Mouse (Mus musculus) heart, postnatal 4 days (tissue): ENCODE results near the gene Thbs2. TPM values are rescaled to one million over a fixed set of nuclear protein-coding genes. Genes with fewer than 3 reads are reported as not detected.
"Not testable (repeated sequence)": the region's sequence is repeated elsewhere in the genome, so short reads cannot be mapped to it uniquely, and the experiment has no call there.

Experiments
- DNase-seq: peaks from one replicate; pipeline ENCODE4 v3.0.0; 2021
- total RNA-seq, 2 experiments: library from RNA; stranded (reverse); gene quantifications; 2 replicates each; pipeline ENCODE4 v1.2.3; 2021

Thbs2 gene
- total RNA-seq, 2 experiments from 2014 or later = 66.5 to 74.1 TPM

DNA sequence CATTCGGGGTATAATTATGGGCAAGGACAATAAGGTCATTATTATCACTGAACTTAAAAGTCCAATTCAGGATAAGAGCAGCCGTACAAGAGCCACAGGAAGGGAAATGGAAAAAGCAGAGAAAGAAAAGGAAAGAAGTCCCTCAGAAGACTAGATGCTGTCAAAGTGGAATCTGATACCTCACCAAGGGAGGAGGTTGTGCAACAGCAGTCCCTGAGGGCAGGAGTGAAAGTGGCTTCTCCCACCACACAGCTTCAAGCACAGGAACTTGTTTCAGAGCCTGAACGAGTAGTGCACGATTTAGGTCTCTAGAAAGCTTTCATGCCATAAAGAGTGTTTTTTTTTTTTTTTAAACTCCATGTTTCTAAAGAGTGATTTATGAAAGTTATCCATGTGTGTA, 65.1 kb downstream of the Thbs2 start:
- DNase-seq = no peak

DNA sequence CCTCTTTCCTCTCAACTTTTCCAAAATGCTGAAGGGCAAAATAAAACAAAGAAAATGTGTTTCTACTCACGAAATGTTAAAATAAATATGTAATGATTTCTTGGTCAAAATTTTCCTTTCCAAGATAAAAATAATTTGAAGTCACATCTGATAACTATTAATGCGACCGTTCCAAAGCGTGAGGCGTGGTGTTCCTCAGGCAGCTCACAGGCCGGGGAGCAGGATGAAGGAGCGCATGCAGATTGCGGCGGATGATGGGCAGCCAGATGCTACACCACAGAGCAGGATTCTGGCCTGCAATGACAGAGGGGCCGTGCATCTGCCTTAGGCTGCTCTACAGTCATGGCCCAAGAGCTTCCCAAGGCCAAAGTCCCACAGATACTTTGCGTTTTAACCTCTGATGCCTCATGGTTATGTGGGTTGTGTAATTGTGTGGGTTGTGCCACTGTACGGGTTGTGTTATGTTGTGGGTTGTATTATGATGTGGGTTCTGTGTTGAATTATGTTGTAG, 66.2 kb downstream of the Thbs2 start:
- no peak for DNase-seq

DNA sequence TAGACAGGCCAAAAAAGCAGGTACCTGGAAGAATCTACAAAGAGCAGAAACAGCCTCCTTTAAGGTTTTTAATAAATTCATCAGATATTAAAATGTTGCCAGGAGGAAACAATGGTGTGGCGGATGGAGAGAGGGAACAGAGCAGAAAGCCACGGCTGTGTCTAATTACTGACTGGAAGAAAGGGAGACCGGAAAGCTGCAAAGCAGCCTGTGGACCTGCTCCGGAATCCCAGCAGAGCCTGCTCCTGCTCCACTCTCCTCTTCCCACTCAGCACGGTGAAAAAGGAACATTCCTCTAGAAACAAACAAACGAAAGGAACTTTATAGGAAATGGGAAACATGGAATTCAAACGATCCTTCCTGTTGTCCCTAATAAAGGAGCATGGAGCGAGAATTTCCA, 69.6 kb downstream of the Thbs2 start:
- DNase-seq = no peak

DNA sequence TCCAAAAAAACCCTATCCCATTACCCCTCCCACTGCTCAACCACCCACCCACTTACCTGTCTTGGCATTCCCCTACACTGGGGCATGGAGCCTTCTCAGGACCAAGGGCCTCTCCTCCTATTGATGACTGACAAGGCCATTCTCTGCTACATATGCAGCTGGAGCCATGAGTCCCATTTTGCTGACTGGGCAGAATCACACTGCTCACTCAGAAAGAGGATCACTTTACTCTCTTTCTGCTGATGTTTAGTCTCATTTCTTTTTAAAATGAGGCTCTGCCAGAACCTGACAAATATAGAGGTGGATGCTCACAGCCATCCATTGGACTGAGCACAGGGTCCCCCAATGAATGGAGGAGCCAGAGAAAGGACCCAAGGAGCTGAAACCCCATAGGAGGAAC, 73.0 kb downstream of the Thbs2 start:
- not testable (repeated sequence) for DNase-seq

DNA sequence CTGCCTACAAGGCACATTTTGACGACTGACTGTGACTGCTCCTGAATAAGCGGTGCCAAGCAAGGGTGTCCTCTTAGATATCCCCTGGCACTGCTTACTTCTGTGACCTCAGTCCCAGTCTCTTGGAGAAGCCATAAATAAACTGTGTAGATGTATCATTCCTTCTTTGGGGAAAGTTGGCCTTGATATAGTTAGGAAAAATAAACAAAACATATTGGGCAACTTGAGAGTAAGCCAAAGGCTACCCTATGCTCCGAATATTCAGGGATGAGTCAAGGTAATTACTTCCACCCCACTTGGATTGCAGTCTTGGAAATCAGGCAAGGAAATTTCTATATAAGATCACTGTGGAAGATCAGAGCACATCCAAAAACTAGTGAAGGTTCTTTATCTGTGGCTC, 74.0 kb downstream of the Thbs2 start:
- DNase-seq = no peak

DNA sequence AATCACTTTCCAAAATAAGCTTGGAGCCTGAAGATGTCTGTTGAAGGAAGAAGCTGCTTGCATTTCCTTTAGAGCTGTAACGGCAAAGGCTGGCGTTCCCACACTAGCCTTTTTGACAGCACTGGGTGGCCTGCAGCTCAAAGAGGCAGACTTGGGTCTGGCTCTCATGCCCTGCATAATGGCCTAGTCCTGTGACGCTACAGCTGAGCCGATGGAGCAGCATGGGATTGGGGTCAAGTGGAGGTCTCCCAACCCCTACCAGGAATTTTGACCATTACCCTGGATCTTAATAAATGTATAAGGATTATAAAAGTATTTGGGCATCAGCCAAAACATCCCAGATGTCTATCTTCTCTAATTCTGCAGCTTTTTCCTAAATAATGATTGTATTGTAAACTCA, 75.0 kb downstream of the Thbs2 start:
- no peak for DNase-seq

Other genes with a start within 250 kb of the Thbs2 start
- 1 to 10 TPM in 1 of 2 experiments, under 1 TPM in 1; 0.81 to 1.3 TPM for gene Wdr27, start 248.9 kb upstream of the Thbs2 start, total RNA-seq
- gene 1600012H06Rik, start 248.9 kb upstream of the Thbs2 start, total RNA-seq = 10 to 100 TPM; 18.6 to 18.9 TPM